Mouse (Mus musculus): ENCODE measurements at regions not wholly inside any gene's neighbourhood (a gene's known extent, or its start where the extent isn't known, plus 50 kb on each side); places are given as distances from the start of the nearest gene placed in this dataset.

GRCm38 (mm10) chr15:52464226-52465138 lies 1420.2 kb upstream of the Gm7489 start:
- no peak for TF ChIP-seq POLR2A (IDR thresholded peaks at IDR 0.05; ENCODE audit: insufficient read depth, low read depth, low read length)
- TF ChIP-seq CTCF (IDR thresholded peaks at IDR 0.05; ENCODE audit: insufficient read depth, low read depth, low read length) = no peak
